Mouse (Mus musculus) stomach, embryonic 14.5 days (tissue): ENCODE measurements around the gene Ccdc86. TPM values are rescaled to one million over a fixed set of nuclear protein-coding genes. Genes with fewer than 3 reads are reported as not detected.

Source experiments
- ATAC-seq: fragments of 200-750 bp; cut with Nextera tagmentation; 2 replicates; pipeline ENCODE4 v1.8.0; 2017; ENCODE audit warnings: low read depth, moderate TSS enrichment; ENCODE audit not compliant: insufficient number of reproducible peaks, insufficient read depth, low FRiP score
- H3K27ac ChIP-seq: fragments of 300-500 bp; sonication (generic); 2 replicates; pipeline ENCODE4 v1.5.1; 2014; ENCODE audit warnings: mild to moderate bottlenecking, low read length, moderate library complexity, mixed read lengths
- H3K27me3 ChIP-seq: fragments of 300-500 bp; sonication (generic); 2 replicates; pipeline ENCODE4 v1.6.1; 2014; ENCODE audit warnings: low read length, control low read depth, mixed read lengths; ENCODE audit not compliant: control insufficient read depth, insufficient read depth
- H3K36me3 ChIP-seq: fragments of 300-500 bp; sonication (generic); 2 replicates; pipeline ENCODE4 v1.6.1; 2014; ENCODE audit warnings: mild to moderate bottlenecking, control low read depth, low read length, moderate library complexity, mixed read lengths; ENCODE audit not compliant: control insufficient read depth, insufficient read depth
- H3K4me1 ChIP-seq: fragments of 300-500 bp; sonication (generic); 2 replicates; pipeline ENCODE4 v1.6.1; 2014; ENCODE audit warnings: low read length, control low read depth, mixed read lengths; ENCODE audit not compliant: control insufficient read depth, insufficient read depth
- H3K4me2 ChIP-seq: fragments of 300-500 bp; sonication (generic); replicated peaks from 2 replicates; pipeline ENCODE4 v1.6.1; 2014; ENCODE audit warnings: low read depth, low read length, control low read depth
- H3K4me3 ChIP-seq: fragments of 300-500 bp; sonication (generic); 2 replicates; pipeline ENCODE4 v1.5.1; 2014; ENCODE audit warnings: low read depth, low read length, control low read depth
- H3K9ac ChIP-seq: fragments of 300-500 bp; sonication (generic); replicated peaks from 2 replicates; pipeline ENCODE4 v1.6.1; 2014; ENCODE audit warnings: low read depth, mild to moderate bottlenecking, control low read depth, low read length, moderate library complexity, mixed read lengths
- H3K9me3 ChIP-seq: fragments of 300-500 bp; sonication (generic); 2 replicates; pipeline ENCODE4 v1.6.1; 2016; ENCODE audit warnings: low read depth, low read length, control low read depth; ENCODE audit not compliant: control insufficient read depth
- WGBS: fragments of 180-500 bp; shearing (Covaris S2); extraction: QIAGEN DNeasy Blood & Tissue Kit; methylation state at CpG from one replicate; pipeline ENCODE4 v1.1.7; 2014; 5-methylcytosine and 5-hydroxymethylcytosine counted together
- polyA plus RNA-seq: library from polyadenylated mRNA; unstranded; fragments of >200 nt; fragmentation: Nextera tagmentation; extraction: Ambion mirVana; gene quantifications from 2 replicates; pipeline ENCODE4 v1.2.1, GENCODE M21; 2014

The Ccdc86 gene
- polyA plus RNA-seq, 1 experiment from 2014 or later, result 24.6 TPM

GRCm38 (mm10) chr19:10965721-10966120 is 16.7 kb upstream of the Ccdc86 start:
- no peaks in the 10 kb centered on the region for H3K36me3 ChIP-seq
- 90% methylated on average over 7 of the region's 7 CpGs for WGBS
- H3K9me3 ChIP-seq, result no peaks in the 10 kb centered on the region
- ATAC-seq, result no peak
- no peak overlapping the region for H3K27ac ChIP-seq
- H3K4me2 ChIP-seq, result no peak overlapping the region
- no peaks in the 10 kb centered on the region for H3K27me3 ChIP-seq
- no peaks in the 10 kb centered on the region for H3K4me1 ChIP-seq
- no peak overlapping the region for H3K4me3 ChIP-seq
- H3K9ac ChIP-seq, result no peak overlapping the region

GRCm38 (mm10) chr19:10959978-10960346 is 10.9 kb upstream of the Ccdc86 start:
- Histone ChIP-seq H3K27ac (no peak overlapping the region), H3K36me3 (no peaks in the 10 kb centered on the region), H3K9ac (no peak overlapping the region), H3K4me1 (no peaks in the 10 kb centered on the region; the same call in 1 of the 2 replicates), H3K4me2 (no peak overlapping the region), H3K4me3 (no peak overlapping the region), H3K27me3 (no peaks in the 10 kb centered on the region), H3K9me3 (no peaks in the 10 kb centered on the region)
- no peak for ATAC-seq
- WGBS, result 44% methylated on average over 12 of the region's 12 CpGs

- ATAC-seq, result peak; percentile 47; the same call in 1 of the 2 replicates
- Histone ChIP-seq H3K4me2 (no peak overlapping the region), H3K27ac (no peak overlapping the region), H3K4me3 (no peak overlapping the region), H3K9ac (no peak overlapping the region), H3K4me1 (no peaks in the 10 kb centered on the region; the same call in 1 of the 2 replicates), H3K27me3 (no peaks in the 10 kb centered on the region), H3K36me3 (no peaks in the 10 kb centered on the region), H3K9me3 (no peaks in the 10 kb centered on the region)
- 27% methylated on average over 11 of the region's 11 CpGs for WGBS
Measured at GRCm38 (mm10) chr19:10959085-10959977, 10.3 kb upstream of the Ccdc86 start.

- Histone ChIP-seq H3K9ac (0 out of 2 replicates have a peak overlapping the region, but pooled peaks have one; percentile 6), H3K27me3 (no peaks in the 10 kb centered on the region), H3K4me3 (no peak overlapping the region), H3K27ac (peak overlapping the region; percentile 95), H3K4me1 (peaks cover 29% of the 10 kb centered on the region), H3K36me3 (no peaks in the 10 kb centered on the region), H3K9me3 (no peaks in the 10 kb centered on the region), H3K4me2 (peak overlapping the region; percentile 29)
- 44% methylated on average over 11 of the region's 11 CpGs for WGBS
- peak; percentile 69 for ATAC-seq
Measured at GRCm38 (mm10) chr19:10952021-10952939, 3.2 kb upstream of the Ccdc86 start.

GRCm38 (mm10) chr19:10949558-10949957 is 492 bp upstream of the Ccdc86 start:
- peak overlapping the region; percentile 10; the same call in 1 of the 2 replicates for H3K4me3 ChIP-seq
- peaks cover 7% of the 10 kb centered on the region for H3K36me3 ChIP-seq
- ATAC-seq, result no peak
- H3K4me2 ChIP-seq, result peak overlapping the region; percentile 39
- H3K27me3 ChIP-seq, result no peaks in the 10 kb centered on the region
- WGBS, result 34% methylated on average over 9 of the region's 9 CpGs
- peaks cover 37% of the 10 kb centered on the region for H3K4me1 ChIP-seq
- H3K9ac ChIP-seq, result no peak overlapping the region
- no peaks in the 10 kb centered on the region for H3K9me3 ChIP-seq
- H3K27ac ChIP-seq, result peak overlapping the region; percentile 56; the same call in 1 of the 2 replicates

GRCm38 (mm10) chr19:10948416-10948815 is 650 bp downstream of the Ccdc86 start:
- H3K4me3 ChIP-seq, result peak overlapping the region; percentile 86
- H3K4me2 ChIP-seq, result peak overlapping the region; percentile 100
- no peaks in the 10 kb centered on the region for H3K27me3 ChIP-seq
- H3K4me1 ChIP-seq, result peaks cover 36% of the 10 kb centered on the region
- no peak overlapping the region for H3K27ac ChIP-seq
- no peaks in the 10 kb centered on the region for H3K9me3 ChIP-seq
- no peak for ATAC-seq
- H3K9ac ChIP-seq, result peak overlapping the region; percentile 92
- H3K36me3 ChIP-seq, result peaks cover 17% of the 10 kb centered on the region
- WGBS, result 1% methylated on average over 20 of the region's 20 CpGs

GRCm38 (mm10) chr19:10947219-10947618 is 1.8 kb downstream of the Ccdc86 start:
- peak overlapping the region; percentile 86 for H3K4me3 ChIP-seq
- H3K9me3 ChIP-seq, result no peaks in the 10 kb centered on the region
- peaks cover 30% of the 10 kb centered on the region for H3K4me1 ChIP-seq
- 86% methylated on average over 5 of the region's 5 CpGs for WGBS
- H3K4me2 ChIP-seq, result peak overlapping the region; percentile 100
- H3K36me3 ChIP-seq, result peaks cover 20% of the 10 kb centered on the region
- H3K9ac ChIP-seq, result peak overlapping the region; percentile 92; the same call in 1 of the 2 replicates
- H3K27me3 ChIP-seq, result no peaks in the 10 kb centered on the region
- H3K27ac ChIP-seq, result no peak overlapping the region
- ATAC-seq, result no peak

- no peaks in the 10 kb centered on the region for H3K27me3 ChIP-seq
- no peak overlapping the region for H3K9ac ChIP-seq
- peak overlapping the region; percentile 18; the same call in 1 of the 2 replicates for H3K4me2 ChIP-seq
- peaks cover 24% of the 10 kb centered on the region for H3K4me1 ChIP-seq
- H3K9me3 ChIP-seq, result no peaks in the 10 kb centered on the region
- 0 out of 2 replicates have a peak overlapping the region, but pooled peaks have one; percentile 86 for H3K4me3 ChIP-seq
- H3K27ac ChIP-seq, result no peak overlapping the region
- no peak for ATAC-seq
- 83% methylated on average over 3 of the region's 3 CpGs for WGBS
- peaks cover 24% of the 10 kb centered on the region for H3K36me3 ChIP-seq
Measured at GRCm38 (mm10) chr19:10946506-10946905, 2.6 kb downstream of the Ccdc86 start.
